Mouse (Mus musculus): ENCODE data around the gene Coro2a.

- no peak for TF ChIP-seq POLR2A (IDR thresholded peaks at IDR 0.05; ENCODE audit: extremely low read depth, insufficient read depth, low read length)
- TF ChIP-seq CTCF (IDR thresholded peaks at IDR 0.05; ENCODE audit: extremely low read depth, insufficient read depth, low read length), result no peak
Measured at GRCm38 (mm10) chr4:46585041-46585810, 16.8 kb downstream of the Coro2a start.

Data from cortical plate, adult 2 months (tissue).